ENCODE assay signal across 20 mouse cellular contexts in the genomic region with DNA sequence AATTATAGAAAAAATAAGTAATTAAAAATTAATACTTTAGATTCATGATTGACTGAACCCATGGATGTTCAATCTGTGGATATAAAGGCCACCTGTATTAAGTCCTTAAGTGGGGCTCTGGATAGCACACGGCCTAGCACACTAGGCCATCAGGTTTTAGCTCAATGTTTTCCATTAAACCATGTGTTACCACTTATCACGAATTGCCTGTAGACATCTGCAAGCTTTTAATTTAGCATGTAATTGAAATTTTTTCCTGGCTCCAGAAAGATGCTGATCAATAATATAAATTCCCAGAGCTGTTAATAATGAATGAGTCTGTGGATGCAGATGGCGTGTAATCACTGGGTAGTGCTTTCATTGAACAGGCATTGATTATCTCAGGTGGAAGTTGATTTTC.
"Had no signal": no experiment of that assay in that cellular context is flagged by ENCODE, and none has a peak within 500 bp of the region (broad histone marks: within the 10 kb centered on the region; RNA-seq: fewer than 3 reads in every experiment).

No protein-coding gene starts in this region.

- H3K9ac ChIP-seq: limb, embryonic 13.5 days; liver, embryonic 12.5 days; liver, embryonic 15.5 days; lung, embryonic 15.5 days; midbrain, embryonic 15.5 days; neural tube, embryonic 12.5 days; neural tube, embryonic 15.5 days had no signal

- ATAC-seq: liver, embryonic 12.5 days had no signal

- H3K4me2 ChIP-seq: limb, embryonic 13.5 days; liver, embryonic 12.5 days; liver, embryonic 15.5 days; lung, embryonic 15.5 days; neural tube, embryonic 12.5 days; neural tube, embryonic 15.5 days had no signal

- H3K36me3 ChIP-seq: limb, embryonic 10.5 days; limb, embryonic 13.5 days; liver, embryonic 12.5 days; liver, embryonic 15.5 days; lung, embryonic 15.5 days; midbrain, embryonic 10.5 days; midbrain, embryonic 15.5 days; neural tube, embryonic 12.5 days; neural tube, embryonic 15.5 days had no signal

- H3K4me1 ChIP-seq: liver, embryonic 12.5 days; liver, embryonic 15.5 days; lung, embryonic 15.5 days; megakaryocyte, embryonic 14.5 days had no signal

- H3K27ac ChIP-seq: kidney, postnatal 0 days; limb, embryonic 10.5 days; limb, embryonic 13.5 days; liver, embryonic 12.5 days; liver, embryonic 15.5 days; lung, embryonic 15.5 days; midbrain, embryonic 10.5 days; neural tube, embryonic 12.5 days had no signal

- H3K27me3 ChIP-seq: limb, embryonic 13.5 days; liver, embryonic 12.5 days; liver, embryonic 15.5 days; lung, embryonic 15.5 days; megakaryocyte, embryonic 14.5 days; midbrain, embryonic 15.5 days; neural tube, embryonic 12.5 days; neural tube, embryonic 15.5 days had no signal

- H3K4me3 ChIP-seq: layer of hippocampus, adult 2 months; limb, embryonic 10.5 days; limb, embryonic 13.5 days; liver, embryonic 12.5 days; liver, embryonic 15.5 days; lung, embryonic 15.5 days; megakaryocyte, embryonic 14.5 days; midbrain, embryonic 10.5 days; midbrain, embryonic 15.5 days; neural tube, embryonic 12.5 days; neural tube, embryonic 15.5 days had no signal

- H3K9me3 ChIP-seq: limb, embryonic 10.5 days; liver, embryonic 12.5 days; liver, embryonic 15.5 days; lung, embryonic 15.5 days; midbrain, embryonic 15.5 days; neural tube, embryonic 12.5 days; neural tube, embryonic 15.5 days had no signal

- DNase-seq: kidney, postnatal 25 days; layer of hippocampus, adult 9-11 months; liver; lung, adult 18-20 months; lung, postnatal 10 days; lung, postnatal 36 days; thymus, adult 18-20 months; thymus, postnatal 36 days had no signal
